Comparison of ENCODE assay signal across 19 mouse cellular contexts in genomic region chr8:95760323-95760722, GRCm38 (mm10).
"Had no signal": no experiment of that assay in that cellular context is flagged by ENCODE, and none has a peak within 500 bp of the region (broad histone marks: within the 10 kb centered on the region; RNA-seq: fewer than 3 reads in every experiment).

No protein-coding gene starts in this region.

- H3K9me3 ChIP-seq: limb, embryonic 12.5 days; limb, embryonic 15.5 days; liver, embryonic 15.5 days; midbrain, embryonic 12.5 days; midbrain, embryonic 15.5 days; neural tube, embryonic 13.5 days; stomach, embryonic 15.5 days had no signal

- H3K27ac ChIP-seq: limb, embryonic 12.5 days; limb, embryonic 15.5 days; liver, embryonic 15.5 days; midbrain, embryonic 12.5 days; midbrain, embryonic 15.5 days; neural tube, embryonic 13.5 days; stomach, embryonic 15.5 days had no signal

- ATAC-seq: midbrain, embryonic 15.5 days had no signal

- H3K4me2 ChIP-seq: limb, embryonic 12.5 days; limb, embryonic 15.5 days; liver, embryonic 15.5 days; lung, embryonic 14.5 days; midbrain, embryonic 12.5 days; midbrain, embryonic 15.5 days; neural tube, embryonic 13.5 days; stomach, embryonic 15.5 days had no signal

- H3K27me3 ChIP-seq: limb, embryonic 12.5 days; limb, embryonic 15.5 days; liver, embryonic 15.5 days; midbrain, embryonic 12.5 days; midbrain, embryonic 15.5 days; neural tube, embryonic 13.5 days; stomach, embryonic 15.5 days had no signal

- H3K4me3 ChIP-seq: limb, embryonic 12.5 days; limb, embryonic 15.5 days; liver, embryonic 15.5 days; midbrain, embryonic 12.5 days; midbrain, embryonic 15.5 days; neural tube, embryonic 13.5 days; stomach, embryonic 15.5 days had no signal

- H3K9ac ChIP-seq: limb, embryonic 12.5 days; limb, embryonic 15.5 days; liver, embryonic 15.5 days; lung, embryonic 14.5 days; midbrain, embryonic 12.5 days; midbrain, embryonic 15.5 days; neural tube, embryonic 13.5 days; stomach, embryonic 15.5 days had no signal

- DNase-seq: kidney, adult 18-20 months; kidney, adult 9 months; kidney, postnatal 14 days; kidney, postnatal 4 days; left cerebral cortex, postnatal 4 days; lung, embryonic 14.5 days; lung, postnatal 10 days; lung, postnatal 36 days; retina, postnatal 1 day; right cerebral cortex, postnatal 25 days; spleen, adult 18-20 months; thymus, postnatal 36 days had no signal

- H3K4me1 ChIP-seq: limb, embryonic 12.5 days; limb, embryonic 15.5 days; liver, embryonic 15.5 days; midbrain, embryonic 12.5 days; midbrain, embryonic 15.5 days; neural tube, embryonic 13.5 days; stomach, embryonic 15.5 days had no signal
